Mouse (Mus musculus) lung, postnatal 0 days (tissue): Measurements from ENCODE around the gene Nfix.

Source experiments
- CTCF ChIP-seq: IDR thresholded peaks from 2 replicates; pipeline ENCODE4 v1.5.1; 2016; ENCODE audit warnings: antibody characterized with exemption, mild to moderate bottlenecking
- EP300 ChIP-seq: IDR thresholded peaks from 2 replicates; pipeline ENCODE4 v1.6.1; 2016; ENCODE audit warnings: antibody characterized with exemption, mild to moderate bottlenecking, control low read depth

DNA sequence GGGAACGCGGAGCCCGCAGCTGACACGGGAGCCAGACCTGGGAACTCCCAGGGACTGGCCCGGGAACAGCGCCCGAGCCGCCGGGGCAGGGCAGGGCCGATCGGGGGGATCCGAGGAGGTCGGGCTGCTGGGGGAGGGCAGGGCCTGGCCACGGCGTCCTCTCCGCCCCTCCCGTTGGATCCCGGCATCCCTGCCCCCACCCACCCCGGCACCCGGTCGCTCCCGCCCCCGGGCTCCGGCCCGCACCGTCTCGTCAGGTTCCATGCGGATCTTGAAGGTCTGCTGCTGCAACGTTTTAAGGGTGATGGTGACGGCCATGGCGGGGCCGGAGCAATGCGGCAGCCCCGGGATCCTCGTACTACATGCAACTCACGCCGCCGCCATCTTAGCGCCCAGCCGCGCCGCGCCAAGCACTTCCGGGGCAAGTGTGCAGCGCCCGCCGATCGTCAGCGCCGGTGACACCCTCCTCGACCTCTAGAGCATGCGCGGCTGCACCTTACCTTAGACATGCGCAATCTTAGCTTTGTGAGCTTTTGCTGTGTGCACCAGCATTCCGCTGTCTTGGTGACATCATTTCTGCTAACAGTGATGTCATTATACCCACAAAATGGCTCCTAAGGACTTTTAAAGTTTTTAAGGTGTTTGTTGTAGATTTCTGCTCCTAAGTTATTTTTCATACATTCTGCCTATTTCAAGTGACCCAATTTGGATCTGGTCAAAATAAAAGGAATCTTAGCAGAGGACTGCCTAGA lies 40.3 kb upstream of the Nfix start, which contains the start of gene Rad23a:
- TF ChIP-seq CTCF (no peak), EP300 (no peak)
